Mouse (Mus musculus) midbrain, embryonic 12.5 days (tissue): Measurements from ENCODE around the gene Snx12. TPM values are rescaled to one million over a fixed set of nuclear protein-coding genes. Genes with fewer than 3 reads are reported as not detected.

ENCODE experiments used
- polyA plus RNA-seq: library from polyadenylated mRNA; unstranded; fragments of >200 nt; fragmentation: Nextera tagmentation; extraction: Ambion mirVana; gene quantifications from 2 replicates; pipeline ENCODE4 v1.2.1, GENCODE M21; 2016

Snx12 gene
- polyA plus RNA-seq, 1 experiment from 2014 or later, result 57.2 TPM

Other genes starting within 250 kb of the Snx12 start
- not detected in 2 replicates for gene Tex11, start 162.9 kb downstream of the Snx12 start, polyA plus RNA-seq
- 0.61 and 0.82 TPM in 2 replicates for gene Slc7a3, start 136.5 kb downstream of the Snx12 start, polyA plus RNA-seq
- gene Foxo4, start 32.0 kb upstream of the Snx12 start, polyA plus RNA-seq, result 0.86 and 1.0 TPM in 2 replicates
- not detected in 2 replicates for gene Gm614, start 41.4 kb upstream of the Snx12 start, polyA plus RNA-seq
- 3.1 and 4.1 TPM in 2 replicates for gene Il2rg, start 45.7 kb upstream of the Snx12 start, polyA plus RNA-seq
- not detected in 2 replicates for gene Gm20489, start 46.5 kb upstream of the Snx12 start, polyA plus RNA-seq
- gene Med12, start 51.5 kb upstream of the Snx12 start, polyA plus RNA-seq, result 40.0 and 40.4 TPM in 2 replicates
- gene Nlgn3, start 76.6 kb upstream of the Snx12 start, polyA plus RNA-seq, result 28.3 and 34.2 TPM in 2 replicates
- not detected in 2 replicates for gene Gjb1, start 153.8 kb upstream of the Snx12 start, polyA plus RNA-seq
- 36.6 and 39.2 TPM in 2 replicates for gene Zmym3, start 198.3 kb upstream of the Snx12 start, polyA plus RNA-seq
- 572 and 581 TPM in 2 replicates for gene Nono, start 206.8 kb upstream of the Snx12 start, polyA plus RNA-seq
- gene Itgb1bp2, start 226.5 kb upstream of the Snx12 start, polyA plus RNA-seq, result 2.8 and 3.4 TPM in 2 replicates